Comparison of ENCODE assay signal across 24 mouse cellular contexts in the genomic region with DNA sequence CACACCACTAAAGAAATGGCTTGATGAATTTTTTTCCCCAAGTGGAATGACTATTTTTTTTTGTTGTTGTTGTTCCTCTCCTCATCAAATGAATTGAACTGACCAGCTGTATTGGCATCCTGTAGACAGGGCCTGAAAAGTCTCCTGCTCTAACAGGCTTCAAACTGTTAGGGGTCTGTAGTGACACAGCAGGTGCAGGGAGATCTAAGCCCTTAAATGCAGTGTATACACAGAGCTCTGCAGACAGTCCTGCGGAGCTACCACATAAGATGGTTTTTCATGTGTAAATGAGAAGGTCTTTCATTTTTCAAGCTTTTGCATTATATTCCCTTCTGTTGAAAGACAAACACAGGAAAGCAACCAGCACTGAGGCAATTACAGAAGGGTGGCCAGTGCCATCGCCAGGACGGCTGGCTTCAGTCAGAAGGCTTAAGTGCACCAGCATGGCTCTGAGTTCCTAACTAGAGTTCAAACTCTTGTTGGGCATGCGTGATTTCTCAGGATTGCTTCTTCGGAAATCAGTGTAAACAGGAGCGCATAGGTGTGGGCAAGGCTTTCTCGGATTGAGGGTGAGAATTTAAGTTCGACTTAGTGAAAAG. TPM values are rescaled to one million over a fixed set of nuclear protein-coding genes. Genes with fewer than 3 reads are reported as not detected.
A peak's percentile ranks its signal among the peaks of the same experiment; 100 is the strongest.
DNase-seq lines count a peak whose midpoint lies in the region; ATAC-seq and TF ChIP-seq lines count a peak whose summit lies in the region.
"Had no signal": no experiment of that assay in that cellular context is flagged by ENCODE, and none has a peak within 500 bp of the region (broad histone marks: within the 10 kb centered on the region; RNA-seq: fewer than 3 reads in every experiment).

No protein-coding gene starts in this region.

- intact Hi-C loops in gastrocnemius, postnatal 36 days (cut with DNase I), result no loop called here

- peaks cover 8% of the 10 kb centered on the region for H3K4me1 ChIP-seq in midbrain, embryonic 10.5 days
- H3K4me1 ChIP-seq in midbrain, postnatal 0 days (ENCODE audit: insufficient read depth, low read length), result no peaks in the 10 kb centered on the region
- no peaks in the 10 kb centered on the region for H3K4me1 ChIP-seq in forebrain, embryonic 11.5 days (replicated peaks; ENCODE audit: control insufficient read depth, insufficient read depth, low read length)
- peaks cover 3% of the 10 kb centered on the region; the same call in 1 of the 2 replicates for H3K4me1 ChIP-seq in hindbrain, embryonic 13.5 days (replicated peaks)
- H3K4me1 ChIP-seq in liver, embryonic 11.5 days (replicated peaks; ENCODE audit: control insufficient read depth, insufficient read depth, low read length), result no peaks in the 10 kb centered on the region
- H3K4me1 ChIP-seq: neural tube, embryonic 13.5 days had no signal

- no peak for TF ChIP-seq CTCF in midbrain, postnatal 0 days (IDR thresholded peaks at IDR 0.05)

- no peak overlapping the region for H3K27ac ChIP-seq in midbrain, embryonic 10.5 days (replicated peaks)
- H3K27ac ChIP-seq in midbrain, postnatal 0 days (ENCODE audit: low read depth, low read length), result no peak overlapping the region
- H3K27ac ChIP-seq in forebrain, embryonic 11.5 days (ENCODE audit: low read depth, low read length), result no peak overlapping the region
- no peak overlapping the region for H3K27ac ChIP-seq in hindbrain, embryonic 13.5 days
- H3K27ac ChIP-seq in liver, embryonic 11.5 days (ENCODE audit: low read depth, low read length), result no peak overlapping the region
- H3K27ac ChIP-seq: neural tube, embryonic 13.5 days had no signal

- ATAC-seq in midbrain, postnatal 0 days (ENCODE audit: low FRiP score), result no peak
- peak; percentile 91 for ATAC-seq in forebrain, embryonic 11.5 days (replicated peaks; ENCODE audit: low FRiP score)
- ATAC-seq in hindbrain, embryonic 13.5 days (ENCODE audit: low FRiP score), result 0 out of 2 replicates have a peak, but pooled peaks have one; percentile 74
- no peak for ATAC-seq in liver, embryonic 11.5 days (replicated peaks; ENCODE audit: low FRiP score)

- H3K9me3 ChIP-seq in midbrain, embryonic 10.5 days (replicated peaks), result no peaks in the 10 kb centered on the region
- H3K9me3 ChIP-seq in midbrain, postnatal 0 days (ENCODE audit: low read length), result no peaks in the 10 kb centered on the region
- no peaks in the 10 kb centered on the region for H3K9me3 ChIP-seq in forebrain, embryonic 11.5 days (ENCODE audit: control insufficient read depth, low read length)
- H3K9me3 ChIP-seq in hindbrain, embryonic 13.5 days, result no peaks in the 10 kb centered on the region
- H3K9me3 ChIP-seq in liver, embryonic 11.5 days (ENCODE audit: control insufficient read depth, low read length), result no peaks in the 10 kb centered on the region
- H3K9me3 ChIP-seq: neural tube, embryonic 13.5 days had no signal

- H3K27me3 ChIP-seq in midbrain, embryonic 10.5 days (ENCODE audit: low read depth, poor library complexity, severe bottlenecking), result no peaks in the 10 kb centered on the region
- H3K27me3 ChIP-seq in midbrain, postnatal 0 days (ENCODE audit: insufficient read depth, low read length), result no peaks in the 10 kb centered on the region
- H3K27me3 ChIP-seq in forebrain, embryonic 11.5 days (ENCODE audit: control insufficient read depth, insufficient read depth, low read length), result no peaks in the 10 kb centered on the region
- no peaks in the 10 kb centered on the region for H3K27me3 ChIP-seq in hindbrain, embryonic 13.5 days
- no peaks in the 10 kb centered on the region for H3K27me3 ChIP-seq in liver, embryonic 11.5 days (replicated peaks; ENCODE audit: control insufficient read depth, insufficient read depth, low read length)
- H3K27me3 ChIP-seq: neural tube, embryonic 13.5 days had no signal

- 22% methylated on average over 8 of the region's 8 CpGs for WGBS in midbrain, embryonic 10.5 days
- 21% methylated on average over 8 of the region's 8 CpGs for WGBS in midbrain, postnatal 0 days
- WGBS in forebrain, embryonic 11.5 days, result 14% methylated on average over 8 of the region's 8 CpGs
- WGBS in hindbrain, embryonic 13.5 days, result 23% methylated on average over 8 of the region's 8 CpGs
- 56% methylated on average over 8 of the region's 8 CpGs for WGBS in liver, embryonic 11.5 days

- H3K4me2 ChIP-seq in midbrain, postnatal 0 days (ENCODE audit: low read depth, low read length, poor library complexity, severe bottlenecking), result no peak overlapping the region
- 0 out of 2 replicates have a peak overlapping the region, but pooled peaks have one; percentile 8 for H3K4me2 ChIP-seq in forebrain, embryonic 11.5 days (ENCODE audit: low read depth, low read length, severe bottlenecking)
- no peak overlapping the region for H3K4me2 ChIP-seq in hindbrain, embryonic 13.5 days
- no peak overlapping the region for H3K4me2 ChIP-seq in liver, embryonic 11.5 days
- H3K4me2 ChIP-seq: heart, embryonic 11.5 days; lung, embryonic 14.5 days; neural tube, embryonic 13.5 days had no signal

- no peaks in the 10 kb centered on the region for H3K36me3 ChIP-seq in midbrain, embryonic 10.5 days
- no peaks in the 10 kb centered on the region for H3K36me3 ChIP-seq in midbrain, postnatal 0 days (ENCODE audit: insufficient read depth, low read length)
- H3K36me3 ChIP-seq in forebrain, embryonic 11.5 days (ENCODE audit: control insufficient read depth, insufficient read depth, low read length), result no peaks in the 10 kb centered on the region
- no peaks in the 10 kb centered on the region for H3K36me3 ChIP-seq in hindbrain, embryonic 13.5 days
- H3K36me3 ChIP-seq in liver, embryonic 11.5 days (ENCODE audit: control insufficient read depth, insufficient read depth, low read length), result no peaks in the 10 kb centered on the region
- H3K36me3 ChIP-seq: neural tube, embryonic 13.5 days had no signal

- DNase-seq in midbrain, embryonic 10.5 days (ENCODE audit: low spot score), result peak; percentile 14
- no peak for DNase-seq in midbrain, postnatal 0 days (ENCODE audit: low spot score)
- DNase-seq in forebrain, embryonic 11.5 days (ENCODE audit: low spot score), result no peak
- DNase-seq in gastrocnemius, postnatal 36 days, result no peak
- DNase-seq in liver, embryonic 11.5 days (ENCODE audit: low spot score), result no peak
- DNase-seq in gastrocnemius, postnatal 10 days, result no peak
- DNase-seq: adrenal gland, postnatal 10 days; cerebellum, adult 2 months; gastrocnemius, postnatal 25 days; heart, postnatal 14 days; kidney, postnatal 4 days; left cerebral cortex, postnatal 4 days; lung, embryonic 14.5 days; lung, postnatal 4 days; thymus, postnatal 25 days had no signal

- H3K9ac ChIP-seq in midbrain, postnatal 0 days (replicated peaks; ENCODE audit: low read length, poor library complexity, severe bottlenecking), result no peak overlapping the region
- no peak overlapping the region for H3K9ac ChIP-seq in forebrain, embryonic 11.5 days (ENCODE audit: low read length)
- no peak overlapping the region for H3K9ac ChIP-seq in hindbrain, embryonic 13.5 days
- no peak overlapping the region for H3K9ac ChIP-seq in liver, embryonic 11.5 days (ENCODE audit: low read depth, low read length)
- H3K9ac ChIP-seq: lung, embryonic 14.5 days; neural tube, embryonic 13.5 days had no signal

- H3K4me3 ChIP-seq in midbrain, embryonic 10.5 days, result no peak overlapping the region
- no peak overlapping the region for H3K4me3 ChIP-seq in midbrain, postnatal 0 days (ENCODE audit: low read depth, low read length)
- H3K4me3 ChIP-seq in forebrain, embryonic 11.5 days (ENCODE audit: low read depth, low read length), result no peak overlapping the region
- no peak overlapping the region for H3K4me3 ChIP-seq in hindbrain, embryonic 13.5 days
- H3K4me3 ChIP-seq in liver, embryonic 11.5 days (ENCODE audit: low read depth, low read length), result no peak overlapping the region
- H3K4me3 ChIP-seq: neural tube, embryonic 13.5 days had no signal

RNA-seq across cellular contexts. Expression of gene Izumo3, which starts 35.5 kb away (rescaled TPM):
- polyA plus RNA-seq in midbrain, embryonic 10.5 days (2016; fragmentation: Nextera tagmentation; extraction: Ambion mirVana), result not detected in 2 replicates
- total RNA-seq in midbrain, postnatal 0 days (2014; rRNA removed), result not detected in 2 replicates
- not detected in 2 replicates for polyA plus RNA-seq in midbrain, postnatal 0 days (2015; fragmentation: Nextera tagmentation; extraction: Ambion mirVana)
- not detected in 2 replicates for polyA plus RNA-seq in forebrain, embryonic 11.5 days (2014; fragmentation: Nextera tagmentation; extraction: Ambion mirVana)
- polyA plus RNA-seq in hindbrain, embryonic 13.5 days (2015; fragmentation: Nextera tagmentation; extraction: Ambion mirVana), result not detected in 2 replicates
- not detected for total RNA-seq in gastrocnemius, postnatal 36 days (2021)
- not detected in 2 replicates for polyA plus RNA-seq in liver, embryonic 11.5 days (2014; fragmentation: Nextera tagmentation; extraction: Ambion mirVana)
- total RNA-seq in gastrocnemius, postnatal 10 days (2021), result not detected
- total RNA-seq: adrenal gland, postnatal 10 days; gastrocnemius, postnatal 25 days; heart, postnatal 14 days; layer of hippocampus, postnatal 14 days; left cerebral cortex, postnatal 4 days; liver, adult 2 months had no signal
- polyA plus RNA-seq: cerebellum, adult 2 months; cortical plate, adult 2 months; frontal cortex, adult 2 months; heart, embryonic 11.5 days; intestine, embryonic 14.5 days; kidney, embryonic 14.5 days; liver, adult 2 months; lung, embryonic 14.5 days; neural tube, embryonic 13.5 days had no signal

Comparison
In these comparisons a context has a peak if more than half of its experiments do, and no peak if none do; other contexts are left out.
1. ATAC-seq: peak in forebrain, embryonic 11.5 days (single experiment) and hindbrain, embryonic 13.5 days (single experiment); none in midbrain, postnatal 0 days (single experiment) and liver, embryonic 11.5 days (single experiment).